Mouse (Mus musculus) cortical plate, adult 2 months (tissue): Measurements from ENCODE around the gene Olfr675. TPM values are rescaled to one million over a fixed set of nuclear protein-coding genes. Genes with fewer than 3 reads are reported as not detected.
"Not testable (repeated sequence)": the region's sequence is repeated elsewhere in the genome, so short reads cannot be mapped to it uniquely, and the experiment has no call there.

Experiments
- H3K27ac ChIP-seq: fragments of 200-500 bp; 2 replicates; pipeline ENCODE4 v1.5.1; 2012; ENCODE audit warnings: low read length, control low read depth, inconsistent platforms; ENCODE audit not compliant: insufficient read depth
- H3K4me1 ChIP-seq: fragments of 200-500 bp; 2 replicates; pipeline ENCODE4 v1.6.1; 2011; ENCODE audit warnings: low read length; ENCODE audit not compliant: control insufficient read depth, insufficient read depth
- H3K4me3 ChIP-seq: fragments of 200-500 bp; 2 replicates; pipeline ENCODE4 v1.5.1; 2011; ENCODE audit warnings: mild to moderate bottlenecking, low read length, control low read depth; ENCODE audit not compliant: insufficient read depth
- CTCF ChIP-seq: fragments of 200-500 bp; IDR thresholded peaks from 2 replicates; pipeline ENCODE4 v1.5.1; 2011; ENCODE audit warnings: mild to moderate bottlenecking, control low read depth, low read length; ENCODE audit not compliant: insufficient read depth; ENCODE audit errors: extremely low read depth
- POLR2A ChIP-seq: fragments of 200-500 bp; IDR thresholded peaks from 2 replicates; pipeline ENCODE4 v1.6.1; 2011; ENCODE audit warnings: mild to moderate bottlenecking, low read length, control low read depth; ENCODE audit not compliant: insufficient read depth; ENCODE audit errors: extremely low read depth
- polyA plus RNA-seq: library from polyadenylated mRNA; depleted of rRNA; stranded (reverse); fragments of >200 nt; gene quantifications from 2 replicates; pipeline ENCODE4 v1.2.3, GENCODE M21; 2012; rRNA removed

Olfr675 gene
- not detected in 2 replicates for polyA plus RNA-seq

DNA sequence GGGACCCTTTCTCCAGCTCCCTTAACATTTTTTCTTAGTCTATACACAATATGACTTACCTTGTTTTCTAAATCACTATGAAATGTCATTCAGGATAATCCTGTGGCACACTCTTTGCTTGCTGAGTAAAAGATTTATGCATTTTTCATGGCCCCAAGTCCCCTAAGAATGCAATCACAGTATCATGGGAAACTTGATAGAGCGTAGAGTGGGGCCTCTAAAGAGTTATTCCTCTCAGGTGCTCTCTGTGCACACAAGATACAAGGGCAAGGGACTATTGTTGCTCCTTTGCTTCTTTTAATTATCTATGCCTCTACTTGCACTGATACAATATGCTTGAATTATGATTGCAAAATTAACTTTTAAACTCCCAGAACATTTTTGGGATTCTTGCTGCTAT, at the start of gene Olfr675:
Gene Olfr675, minus strand, starts transcription at position 101 of the 400 bp plus-strand sequence.
- TF ChIP-seq POLR2A (no peak), CTCF (no peak)
- no peak within 1 kb of the TSS for H3K4me3 ChIP-seq
- H3K27ac ChIP-seq: no peak within 1 kb of the TSS
- H3K4me1 ChIP-seq: no peaks in the 10 kb centered on the region

DNA sequence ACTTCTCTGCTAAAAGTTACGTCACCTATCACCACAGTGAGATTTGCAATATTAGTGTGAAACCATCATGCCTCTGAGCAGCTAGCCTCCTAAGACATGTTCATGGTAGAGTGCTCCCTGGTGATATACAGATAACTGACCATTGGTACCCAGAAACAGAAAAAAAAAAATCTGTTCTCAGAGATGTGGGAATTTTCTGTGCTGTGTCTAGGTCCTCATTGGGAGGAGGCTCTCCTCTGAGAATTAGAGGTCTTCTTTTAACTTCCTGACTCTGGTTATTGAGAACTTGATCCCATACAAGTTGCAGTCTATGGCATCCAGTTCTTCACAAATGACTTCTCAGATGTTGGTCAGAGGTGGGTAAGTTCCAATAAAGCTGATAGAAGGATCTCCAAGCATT, 35.9 kb upstream of the Olfr675 start, which contains the start of gene Olfr678:
Gene Olfr678, plus strand, starts transcription at position 301 of the 400 bp plus-strand sequence.
- TF ChIP-seq POLR2A (no peak), CTCF (no peak)
- Histone ChIP-seq H3K27ac (no peak within 1 kb of the TSS), H3K4me3 (no peak within 1 kb of the TSS)

DNA sequence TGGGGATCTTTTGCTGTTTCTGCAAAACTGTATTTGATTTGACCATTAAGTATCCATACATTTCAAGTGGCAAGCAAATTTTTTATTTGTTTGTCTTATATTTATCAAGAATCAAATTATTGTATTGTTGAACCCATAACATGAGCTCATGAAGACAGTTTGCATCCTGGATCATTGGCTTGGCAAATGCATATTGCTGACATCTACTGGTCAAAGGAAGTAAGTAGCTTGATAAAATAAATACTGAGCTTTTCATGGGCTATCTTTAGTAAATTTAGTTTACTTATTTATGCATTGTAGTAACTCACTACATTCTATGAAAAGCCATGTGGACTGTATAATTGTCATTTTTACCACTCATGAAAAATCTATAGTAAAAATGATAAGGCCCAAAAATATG, 30.7 kb upstream of the Olfr675 start:
- H3K4me3 ChIP-seq: no peak overlapping the region
- H3K27ac ChIP-seq: no peak overlapping the region
- no peaks in the 10 kb centered on the region for H3K4me1 ChIP-seq
- TF ChIP-seq CTCF: no peak
- no peak for TF ChIP-seq POLR2A

More for the DNA sequence above, 35.9 kb upstream of the Olfr675 start, which contains the start of gene Olfr678:
- no peaks in the 10 kb centered on the region for H3K4me1 ChIP-seq

DNA sequence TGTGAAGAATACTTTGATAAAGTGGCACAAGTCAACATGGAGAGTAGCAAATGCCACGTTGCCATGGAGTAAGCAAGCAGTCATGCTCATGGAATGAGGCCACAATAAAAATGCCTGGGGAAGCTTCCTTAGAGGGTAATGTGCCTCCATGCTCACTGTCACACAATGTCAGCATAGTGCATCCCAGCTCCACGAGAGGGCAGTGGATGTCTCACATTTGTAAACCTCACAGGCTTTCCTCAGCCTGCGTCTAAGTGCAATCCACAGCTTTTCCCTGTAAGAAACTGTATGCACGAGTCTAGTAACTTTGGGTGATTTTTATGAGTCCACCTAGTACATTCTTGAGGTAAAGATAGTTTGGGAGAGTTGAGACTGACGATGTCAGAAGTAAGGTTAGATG, 5.6 kb upstream of the Olfr675 start:
- H3K4me1 ChIP-seq, H3K27ac ChIP-seq, H3K4me3 ChIP-seq: not testable (repeated sequence)

DNA sequence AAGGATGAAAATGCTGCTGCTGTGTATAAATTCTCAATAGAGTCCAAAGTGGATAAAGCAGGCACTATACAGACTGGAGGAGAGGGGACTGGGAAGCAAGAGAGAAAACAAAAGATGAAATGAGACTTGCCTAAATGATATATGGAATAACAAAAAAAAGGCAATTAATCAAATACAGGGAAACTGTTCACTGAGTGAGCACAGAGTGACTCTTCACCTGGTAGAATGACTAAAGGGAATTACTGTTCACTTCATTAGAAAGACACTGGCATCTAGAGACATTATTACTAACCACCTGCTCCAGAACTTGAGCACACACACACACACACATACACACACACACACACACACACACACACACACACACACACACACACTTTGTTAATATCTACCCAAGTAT, 4.1 kb upstream of the Olfr675 start, which contains the start of gene Olfr676:
Gene Olfr676, plus strand, starts transcription at position 301 of the 400 bp plus-strand sequence.
- no peaks in the 10 kb centered on the region for H3K4me1 ChIP-seq
- no peak within 1 kb of the TSS for H3K4me3 ChIP-seq
- H3K27ac ChIP-seq: no peak within 1 kb of the TSS
- TF ChIP-seq CTCF (no peak), POLR2A (no peak)

DNA sequence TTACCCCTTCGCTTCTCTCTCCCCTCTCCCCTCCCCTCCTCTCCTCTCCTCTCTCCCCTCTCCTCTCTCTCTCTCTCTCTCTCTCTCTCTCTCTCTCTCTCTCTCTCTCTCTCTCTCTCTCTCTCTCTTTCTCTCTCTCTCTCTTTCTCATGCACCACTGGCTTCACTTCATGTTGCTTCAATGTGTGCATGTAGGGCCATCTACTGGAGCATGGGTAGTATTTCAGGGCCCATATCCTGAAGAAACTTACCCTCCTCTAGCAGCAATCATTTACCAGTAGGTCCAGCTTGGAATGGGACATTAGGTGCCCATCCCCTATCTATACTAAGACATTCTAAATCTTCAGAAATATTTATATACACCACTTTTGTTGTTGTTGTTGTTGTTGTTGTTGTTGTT, 5.7 kb downstream of the Olfr675 start:
- no peak; the same call in 1 of the 2 replicates for TF ChIP-seq CTCF
- no peak for TF ChIP-seq POLR2A
- Histone ChIP-seq H3K4me3 (no peak overlapping the region), H3K27ac (no peak overlapping the region), H3K4me1 (no peaks in the 10 kb centered on the region)

DNA sequence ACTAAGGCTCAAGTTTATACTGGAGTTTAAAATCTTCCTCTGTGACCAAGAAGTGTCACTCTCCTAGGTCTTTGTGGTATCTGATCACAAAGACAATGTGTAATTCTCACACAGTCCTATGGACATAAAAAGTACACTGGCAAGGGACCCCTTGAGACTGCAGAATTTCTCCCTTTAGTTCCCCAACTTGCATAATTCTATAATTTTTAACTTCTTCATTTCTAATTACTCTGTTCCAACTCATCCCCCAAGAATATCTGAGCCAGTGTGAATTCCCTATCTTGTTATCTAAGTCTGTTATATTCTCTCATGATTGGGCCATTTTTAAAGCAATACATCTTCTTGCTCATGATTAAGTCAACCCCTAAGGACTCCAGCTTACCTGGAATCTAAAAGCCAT, 26.3 kb downstream of the Olfr675 start, which contains the start of gene Olfr672:
Gene Olfr672, minus strand, starts transcription at position 101 of the 400 bp plus-strand sequence.
- TF ChIP-seq CTCF: no peak
- no peak for TF ChIP-seq POLR2A
- Histone ChIP-seq H3K4me3 (no peak within 1 kb of the TSS), H3K27ac (no peak within 1 kb of the TSS), H3K4me1 (no peaks in the 10 kb centered on the region)

DNA sequence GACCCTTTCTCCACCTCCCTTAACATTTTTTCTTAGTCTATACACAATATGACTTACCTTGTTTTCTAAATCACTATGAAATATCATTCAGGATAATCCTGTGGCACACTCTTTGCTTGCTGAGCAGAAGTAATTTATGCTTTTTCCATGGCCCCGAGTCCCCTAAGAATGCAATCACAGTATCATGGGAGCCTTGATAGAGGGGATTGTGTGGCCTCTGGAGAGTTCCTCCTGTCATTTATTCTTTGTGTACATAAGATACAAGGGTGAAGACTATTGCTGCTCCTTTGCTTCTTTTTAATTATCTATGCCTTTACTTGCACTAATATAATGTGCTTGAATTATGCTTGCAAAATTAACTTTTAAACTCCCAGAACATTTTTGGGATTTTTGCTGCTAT, 49.2 kb downstream of the Olfr675 start, which contains the start of gene Olfr671:
Gene Olfr671, minus strand, starts transcription at position 101 of the 400 bp plus-strand sequence.
- no peak within 1 kb of the TSS for H3K27ac ChIP-seq
- H3K4me1 ChIP-seq: no peaks in the 10 kb centered on the region
- H3K4me3 ChIP-seq: no peak within 1 kb of the TSS
- TF ChIP-seq CTCF (no peak), POLR2A (no peak)

DNA sequence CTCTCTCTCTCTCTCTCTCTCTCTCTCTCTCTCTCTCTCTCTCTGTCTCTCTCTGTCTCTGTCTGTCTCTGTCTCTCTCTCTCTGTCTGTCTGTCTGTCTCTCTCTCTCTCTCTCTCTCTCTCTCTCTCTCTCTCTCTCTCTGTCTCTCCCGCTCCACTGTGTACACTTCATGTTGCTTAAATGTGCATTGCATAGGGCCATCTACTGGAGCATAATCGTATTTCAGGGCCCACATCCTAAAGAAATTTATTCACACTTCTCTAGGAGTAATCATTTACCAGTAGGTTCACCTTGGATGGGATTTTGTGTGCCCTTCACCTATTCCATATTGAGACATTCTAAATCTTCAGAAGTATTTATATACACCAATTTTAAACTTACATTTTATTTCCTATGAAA, 55.8 kb downstream of the Olfr675 start:
- H3K27ac ChIP-seq, H3K4me3 ChIP-seq, H3K4me1 ChIP-seq: not testable (repeated sequence)

Other genes starting within 250 kb of the Olfr675 start
- gene Usp17lb, start 185.9 kb downstream of the Olfr675 start, polyA plus RNA-seq: not detected in 2 replicates
- not detected in 2 replicates for gene Usp17la, start 171.5 kb downstream of the Olfr675 start, polyA plus RNA-seq
- not detected in 2 replicates for gene Olfr665, start 150.4 kb downstream of the Olfr675 start, polyA plus RNA-seq
- not detected in 2 replicates for gene Olfr666, start 132.5 kb downstream of the Olfr675 start, polyA plus RNA-seq
- not detected in 2 replicates for gene Olfr667, start 107.0 kb downstream of the Olfr675 start, polyA plus RNA-seq
- not detected in 2 replicates for gene Olfr668, start 100.4 kb downstream of the Olfr675 start, polyA plus RNA-seq
- not detected in 2 replicates for gene Olfr669, start 94.2 kb downstream of the Olfr675 start, polyA plus RNA-seq
- gene Olfr670, start 65.8 kb downstream of the Olfr675 start, polyA plus RNA-seq: not detected in 2 replicates
- not detected in 2 replicates for gene Olfr671, start 49.3 kb downstream of the Olfr675 start, polyA plus RNA-seq
- gene Olfr672, start 26.4 kb downstream of the Olfr675 start, polyA plus RNA-seq: not detected in 2 replicates
- gene Olfr676, start 4.2 kb upstream of the Olfr675 start, polyA plus RNA-seq: not detected in 2 replicates
- not detected in 2 replicates for gene Olfr677, start 22.9 kb upstream of the Olfr675 start, polyA plus RNA-seq
- not detected in 2 replicates for gene Olfr678, start 36.0 kb upstream of the Olfr675 start, polyA plus RNA-seq
- gene Olfr679, start 52.7 kb upstream of the Olfr675 start, polyA plus RNA-seq: not detected in 2 replicates
- gene Olfr680-ps1, start 64.4 kb upstream of the Olfr675 start, polyA plus RNA-seq: not detected in 2 replicates
- gene Olfr681, start 88.4 kb upstream of the Olfr675 start, polyA plus RNA-seq: not detected in 2 replicates
- not detected in 2 replicates for gene Olfr683, start 118.6 kb upstream of the Olfr675 start, polyA plus RNA-seq
- not detected in 2 replicates for gene Olfr684, start 135.2 kb upstream of the Olfr675 start, polyA plus RNA-seq
- not detected in 2 replicates for gene Olfr685, start 157.6 kb upstream of the Olfr675 start, polyA plus RNA-seq
- gene Olfr686, start 179.0 kb upstream of the Olfr675 start, polyA plus RNA-seq: 0.13 TPM in 1 of 2 replicates, not detected in the other